Mouse (Mus musculus): ENCODE measurements around the gene Slc27a2. TPM values are rescaled to one million over a fixed set of nuclear protein-coding genes. Genes with fewer than 3 reads are reported as not detected.
A peak's percentile ranks its signal among the peaks of the same experiment; 100 is the strongest.
"Not testable (repeated sequence)": the region's sequence is repeated elsewhere in the genome, so short reads cannot be mapped to it uniquely, and the experiment has no call there.

The Slc27a2 gene
- polyA plus RNA-seq (2015; fragmentation: Nextera tagmentation; extraction: Ambion mirVana) = 0.24 and 1.1 TPM in 2 replicates

GRCm38 (mm10) chr2:126552357-126553290 is at the start of gene Slc27a2:
Gene Slc27a2, plus strand, starts transcription at chr2:126552407.
- 0 out of 2 replicates have a peak, but pooled peaks have one; percentile 31 for ATAC-seq (replicated peaks; ENCODE audit: insufficient number of reproducible peaks, insufficient read depth, low FRiP score, low read depth)
- 2% methylated on average over 61 of the region's 61 CpGs for WGBS
- Histone ChIP-seq H3K4me1 (replicated peaks) (peaks cover 13% of the 10 kb centered on the region), H3K9me3 (replicated peaks) (no peaks in the 10 kb centered on the region), H3K4me3 (peak within 1 kb of the TSS; percentile 59), H3K4me2 (peak within 1 kb of the TSS; percentile 98), H3K27me3 (peaks cover 62% of the 10 kb centered on the region), H3K9ac (peak within 1 kb of the TSS; percentile 56), H3K36me3 (no peaks in the 10 kb centered on the region), H3K27ac (no peak within 1 kb of the TSS)

- no peak overlapping the region for H3K4me3 ChIP-seq
- H3K9ac ChIP-seq = no peak overlapping the region
- no peak overlapping the region for H3K27ac ChIP-seq
- H3K4me2 ChIP-seq = no peak overlapping the region
- no peaks in the 10 kb centered on the region for H3K4me1 ChIP-seq (replicated peaks)
- no peak for ATAC-seq (replicated peaks; ENCODE audit: insufficient number of reproducible peaks, insufficient read depth, low FRiP score, low read depth)
- no peaks in the 10 kb centered on the region for H3K9me3 ChIP-seq (replicated peaks)
- H3K27me3 ChIP-seq = no peaks in the 10 kb centered on the region
- no peaks in the 10 kb centered on the region for H3K36me3 ChIP-seq
- 50% methylated on average over 1 of the region's 1 CpGs for WGBS
These were observed 47.1 kb upstream of the Slc27a2 start for GRCm38 (mm10) chr2:126505156-126505555.

GRCm38 (mm10) chr2:126507477-126507876 is 44.7 kb upstream of the Slc27a2 start:
- no peak overlapping the region for H3K9ac ChIP-seq
- no peak overlapping the region for H3K27ac ChIP-seq
- H3K36me3 ChIP-seq = no peaks in the 10 kb centered on the region
- no peaks in the 10 kb centered on the region for H3K4me1 ChIP-seq (replicated peaks)
- no peaks in the 10 kb centered on the region for H3K27me3 ChIP-seq
- WGBS = 89% methylated on average over 5 of the region's 5 CpGs
- H3K4me3 ChIP-seq = no peak overlapping the region
- no peak overlapping the region for H3K4me2 ChIP-seq
- ATAC-seq (replicated peaks; ENCODE audit: insufficient number of reproducible peaks, insufficient read depth, low FRiP score, low read depth) = no peak
- H3K9me3 ChIP-seq (replicated peaks) = no peaks in the 10 kb centered on the region

- H3K9me3 ChIP-seq (replicated peaks) = no peaks in the 10 kb centered on the region
- no peak overlapping the region for H3K4me3 ChIP-seq
- H3K36me3 ChIP-seq = no peaks in the 10 kb centered on the region
- no peak for ATAC-seq (replicated peaks; ENCODE audit: insufficient number of reproducible peaks, insufficient read depth, low FRiP score, low read depth)
- H3K4me1 ChIP-seq (replicated peaks) = no peaks in the 10 kb centered on the region
- H3K27ac ChIP-seq = no peak overlapping the region
- H3K9ac ChIP-seq = no peak overlapping the region
- no peak overlapping the region for H3K4me2 ChIP-seq
- 43% methylated on average over 1 of the region's 1 CpGs for WGBS
- H3K27me3 ChIP-seq = no peaks in the 10 kb centered on the region
These were observed 44.0 kb upstream of the Slc27a2 start for GRCm38 (mm10) chr2:126508228-126508627.

GRCm38 (mm10) chr2:126515069-126515826 is 37.0 kb upstream of the Slc27a2 start:
- H3K4me1 ChIP-seq (replicated peaks) = peaks cover 5% of the 10 kb centered on the region; the same call in 1 of the 2 replicates
- H3K36me3 ChIP-seq = no peaks in the 10 kb centered on the region
- H3K4me3 ChIP-seq = no peak overlapping the region
- no peak overlapping the region for H3K4me2 ChIP-seq
- H3K9ac ChIP-seq = no peak overlapping the region
- no peaks in the 10 kb centered on the region for H3K27me3 ChIP-seq
- H3K27ac ChIP-seq = no peak overlapping the region
- ATAC-seq (replicated peaks; ENCODE audit: insufficient number of reproducible peaks, insufficient read depth, low FRiP score, low read depth) = no peak
- WGBS = 71% methylated on average over 6 of the region's 6 CpGs
- no peaks in the 10 kb centered on the region for H3K9me3 ChIP-seq (replicated peaks)

GRCm38 (mm10) chr2:126519872-126520581 is 32.2 kb upstream of the Slc27a2 start:
- Histone ChIP-seq H3K27ac (no peak overlapping the region), H3K27me3 (no peaks in the 10 kb centered on the region)
- 49% methylated on average over 11 of the region's 11 CpGs for WGBS

GRCm38 (mm10) chr2:126520828-126521227 is 31.4 kb upstream of the Slc27a2 start:
- 13% methylated on average over 7 of the region's 7 CpGs for WGBS
- Histone ChIP-seq H3K27me3 (no peaks in the 10 kb centered on the region), H3K9me3 (replicated peaks) (no peaks in the 10 kb centered on the region), H3K4me3 (no peak overlapping the region), H3K36me3 (no peaks in the 10 kb centered on the region), H3K27ac (no peak overlapping the region), H3K4me1 (replicated peaks) (peaks cover 5% of the 10 kb centered on the region; the same call in 1 of the 2 replicates), H3K9ac (no peak overlapping the region), H3K4me2 (no peak overlapping the region)
- ATAC-seq (replicated peaks; ENCODE audit: insufficient number of reproducible peaks, insufficient read depth, low FRiP score, low read depth) = no peak

More at GRCm38 (mm10) chr2:126519872-126520581, 32.2 kb upstream of the Slc27a2 start:
- Histone ChIP-seq H3K36me3 (no peaks in the 10 kb centered on the region), H3K9ac (no peak overlapping the region), H3K4me1 (replicated peaks) (peaks cover 5% of the 10 kb centered on the region; the same call in 1 of the 2 replicates), H3K4me3 (no peak overlapping the region), H3K4me2 (no peak overlapping the region), H3K9me3 (replicated peaks) (no peaks in the 10 kb centered on the region)
- no peak for ATAC-seq (replicated peaks; ENCODE audit: insufficient number of reproducible peaks, insufficient read depth, low FRiP score, low read depth)

- Histone ChIP-seq H3K9ac (no peak overlapping the region), H3K27me3 (no peaks in the 10 kb centered on the region), H3K27ac (no peak overlapping the region), H3K9me3 (replicated peaks) (no peaks in the 10 kb centered on the region), H3K36me3 (no peaks in the 10 kb centered on the region), H3K4me2 (no peak overlapping the region), H3K4me1 (replicated peaks) (peaks cover 5% of the 10 kb centered on the region; the same call in 1 of the 2 replicates), H3K4me3 (no peak overlapping the region)
- 68% methylated on average over 10 of the region's 10 CpGs for WGBS
- ATAC-seq (replicated peaks; ENCODE audit: insufficient number of reproducible peaks, insufficient read depth, low FRiP score, low read depth) = no peak
These were observed 30.7 kb upstream of the Slc27a2 start for GRCm38 (mm10) chr2:126521471-126521870.

GRCm38 (mm10) chr2:126522056-126522455 is 30.2 kb upstream of the Slc27a2 start:
- Histone ChIP-seq H3K36me3 (no peaks in the 10 kb centered on the region), H3K9me3 (replicated peaks) (no peaks in the 10 kb centered on the region), H3K27ac (no peak overlapping the region), H3K4me2 (no peak overlapping the region), H3K27me3 (no peaks in the 10 kb centered on the region), H3K4me1 (replicated peaks) (peaks cover 5% of the 10 kb centered on the region; the same call in 1 of the 2 replicates), H3K9ac (no peak overlapping the region), H3K4me3 (no peak overlapping the region)
- ATAC-seq (replicated peaks; ENCODE audit: insufficient number of reproducible peaks, insufficient read depth, low FRiP score, low read depth) = no peak
- WGBS = 66% methylated on average over 8 of the region's 8 CpGs

GRCm38 (mm10) chr2:126523101-126523745 is 29.0 kb upstream of the Slc27a2 start:
- 55% methylated on average over 5 of the region's 5 CpGs for WGBS
- not testable (repeated sequence) for ATAC-seq (replicated peaks; ENCODE audit: insufficient number of reproducible peaks, insufficient read depth, low FRiP score, low read depth)

More at GRCm38 (mm10) chr2:126523101-126523745, 29.0 kb upstream of the Slc27a2 start:
- H3K9ac ChIP-seq; H3K9me3 ChIP-seq (replicated peaks); H3K36me3 ChIP-seq; H3K27me3 ChIP-seq; H3K27ac ChIP-seq; H3K4me3 ChIP-seq; H3K4me1 ChIP-seq (replicated peaks); H3K4me2 ChIP-seq: not testable (repeated sequence)

Measured in heart, embryonic 15.5 days (tissue).